Mouse (Mus musculus): Measurements from ENCODE around the gene Naip2.
A peak's percentile ranks its signal among the peaks of the same experiment; 100 is the strongest.

Gene Naip2

GRCm38 (mm10) chr13:100107652-100108472 is 94.0 kb downstream of the Naip2 start, which contains the start of gene Serf1:
TSS of gene Serf1 (plus strand) at chr13:100108012.
- peak; percentile 79 to 90 for DNase-seq

- peak; percentile 89 to 97 for DNase-seq
Observed at GRCm38 (mm10) chr13:100103748-100104254, 98.1 kb downstream of the Naip2 start, which contains the start of gene Bdp1. TSS of gene Bdp1 (minus strand) at chr13:100104070.

- DNase-seq = no peak
Observed at GRCm38 (mm10) chr13:100103052-100103658, 98.7 kb downstream of the Naip2 start.

- no peak for DNase-seq
Observed at GRCm38 (mm10) chr13:100098808-100099207, 103.1 kb downstream of the Naip2 start.

Data from cerebellum, adult 18-20 months (tissue).